25 mouse cellular contexts compared by ENCODE assay signal in the genomic region with DNA sequence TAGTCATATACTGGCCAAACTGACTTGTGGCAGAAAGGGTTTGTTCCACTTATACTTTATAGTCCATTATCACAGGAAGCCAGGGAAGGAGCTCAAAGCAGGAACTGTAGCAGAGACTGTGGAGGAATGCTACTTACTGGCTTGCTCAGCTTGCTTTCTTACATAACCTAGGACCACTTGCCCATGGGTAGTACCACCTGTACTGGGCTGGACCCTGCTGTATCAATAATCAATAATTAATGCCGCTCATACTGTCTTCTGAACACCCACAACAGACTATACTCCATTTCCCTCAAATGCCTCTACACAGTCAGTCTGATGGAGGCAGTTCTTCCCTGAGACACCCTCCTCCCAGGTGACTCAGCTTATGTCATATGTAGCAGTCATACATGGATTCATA. TPM values are rescaled to one million over a fixed set of nuclear protein-coding genes. Genes with fewer than 3 reads are reported as not detected.
A peak's percentile ranks its signal among the peaks of the same experiment; 100 is the strongest.
DNase-seq lines count a peak whose midpoint lies in the region; ATAC-seq lines count a peak whose summit lies in the region.
"Had no signal": no experiment of that assay in that cellular context is flagged by ENCODE, and none has a peak within 500 bp of the region (broad histone marks: within the 10 kb centered on the region; RNA-seq: fewer than 3 reads in every experiment).

No protein-coding gene starts in this region.

- WGBS in forebrain, embryonic 13.5 days: 96% methylated on average over 1 of the region's 1 CpGs
- 92% methylated on average over 1 of the region's 1 CpGs for WGBS in forebrain, embryonic 11.5 days
- 100% methylated on average over 1 of the region's 1 CpGs for whole genome bisulfite sequencing in hindbrain, embryonic 16.5 days
- WGBS in hindbrain, embryonic 14.5 days: 96% methylated on average over 1 of the region's 1 CpGs
- WGBS in neural tube, embryonic 13.5 days: 97% methylated on average over 1 of the region's 1 CpGs

- no peak overlapping the region for H3K4me3 ChIP-seq in forebrain, embryonic 13.5 days
- H3K4me3 ChIP-seq in forebrain, embryonic 11.5 days (ENCODE audit: low read depth, low read length): no peak overlapping the region
- no peak overlapping the region for H3K4me3 ChIP-seq in hindbrain, embryonic 16.5 days (ENCODE audit: low read length)
- no peak overlapping the region for H3K4me3 ChIP-seq in hindbrain, embryonic 14.5 days (replicated peaks; ENCODE audit: low read length)
- no peak overlapping the region for H3K4me3 ChIP-seq in neural tube, embryonic 13.5 days
- H3K4me3 ChIP-seq: embryonic facial prominence, embryonic 13.5 days; embryonic facial prominence, embryonic 15.5 days; erythroblast, embryonic 14.5 days; forebrain, embryonic 10.5 days had no signal

- no peak overlapping the region for H3K4me2 ChIP-seq in forebrain, embryonic 13.5 days
- H3K4me2 ChIP-seq in forebrain, embryonic 11.5 days (ENCODE audit: low read depth, low read length, severe bottlenecking): no peak overlapping the region
- no peak overlapping the region for H3K4me2 ChIP-seq in hindbrain, embryonic 16.5 days (ENCODE audit: low read length)
- no peak overlapping the region for H3K4me2 ChIP-seq in hindbrain, embryonic 14.5 days (replicated peaks)
- H3K4me2 ChIP-seq in neural tube, embryonic 13.5 days: no peak overlapping the region
- H3K4me2 ChIP-seq: embryonic facial prominence, embryonic 13.5 days; embryonic facial prominence, embryonic 15.5 days had no signal

- DNase-seq in forebrain, embryonic 11.5 days (ENCODE audit: low spot score): no peak
- DNase-seq in hindbrain, embryonic 14.5 days (ENCODE audit: low spot score): no peak
- no peak for DNase-seq in neural tube, embryonic 10.5 days (ENCODE audit: extremely low spot score, low spot score)
- DNase-seq in retina, embryonic 14.5 days (ENCODE audit: low spot score): no peak
- DNase-seq: adrenal gland, adult 2 months; adrenal gland, postnatal 10 days; adrenal gland, postnatal 25 days; B cell, adult 2 months; cerebellum, adult 11 months; cerebellum, adult 18-20 months; cerebellum, adult 8-10 months; cerebellum, adult 9-11 months; cerebellum, postnatal 14 days; cerebellum, postnatal 36 days; embryo, embryonic 11 days had no signal

- ATAC-seq in forebrain, embryonic 13.5 days: 0 out of 2 replicates have a peak, but pooled peaks have one; percentile 24
- ATAC-seq in forebrain, embryonic 11.5 days (replicated peaks; ENCODE audit: low FRiP score): no peak
- ATAC-seq in hindbrain, embryonic 16.5 days: peak; percentile 45; the same call in 1 of the 2 replicates
- no peak for ATAC-seq in hindbrain, embryonic 14.5 days (ENCODE audit: low FRiP score)
- ATAC-seq in neural tube, embryonic 13.5 days (ENCODE audit: low read depth): peak; percentile 56; the same call in 1 of the 2 replicates
- peak; percentile 6 for ATAC-seq in CD4-positive, CD25-positive, alpha-beta regulatory T cell, adult 4 months
- ATAC-seq: forebrain, embryonic 14.5 days; forebrain, embryonic 16.5 days had no signal

- H3K9ac ChIP-seq in forebrain, embryonic 13.5 days: no peak overlapping the region
- H3K9ac ChIP-seq in forebrain, embryonic 11.5 days (ENCODE audit: low read length): no peak overlapping the region
- no peak overlapping the region for H3K9ac ChIP-seq in hindbrain, embryonic 16.5 days (ENCODE audit: low read depth, low read length)
- H3K9ac ChIP-seq in hindbrain, embryonic 14.5 days: no peak overlapping the region
- H3K9ac ChIP-seq in neural tube, embryonic 13.5 days: no peak overlapping the region
- H3K9ac ChIP-seq: embryonic facial prominence, embryonic 13.5 days; embryonic facial prominence, embryonic 15.5 days had no signal

- H3K27me3 ChIP-seq in forebrain, embryonic 13.5 days: no peaks in the 10 kb centered on the region
- no peaks in the 10 kb centered on the region for H3K27me3 ChIP-seq in forebrain, embryonic 11.5 days (ENCODE audit: control insufficient read depth, insufficient read depth, low read length)
- no peaks in the 10 kb centered on the region for H3K27me3 ChIP-seq in hindbrain, embryonic 16.5 days (replicated peaks; ENCODE audit: control insufficient read depth, insufficient read depth, low read length)
- no peaks in the 10 kb centered on the region for H3K27me3 ChIP-seq in hindbrain, embryonic 14.5 days (ENCODE audit: control insufficient read depth, insufficient read depth, low read length)
- no peaks in the 10 kb centered on the region for H3K27me3 ChIP-seq in neural tube, embryonic 13.5 days
- H3K27me3 ChIP-seq: embryonic facial prominence, embryonic 13.5 days; embryonic facial prominence, embryonic 15.5 days had no signal

- peaks cover 56% of the 10 kb centered on the region for H3K36me3 ChIP-seq in forebrain, embryonic 13.5 days (ENCODE audit: poor library complexity, severe bottlenecking)
- peaks cover 4% of the 10 kb centered on the region; the same call in 1 of the 2 replicates for H3K36me3 ChIP-seq in forebrain, embryonic 11.5 days (ENCODE audit: control insufficient read depth, insufficient read depth, low read length)
- peaks cover 11% of the 10 kb centered on the region; the same call in 1 of the 2 replicates for H3K36me3 ChIP-seq in hindbrain, embryonic 16.5 days (ENCODE audit: control insufficient read depth, insufficient read depth, low read length)
- H3K36me3 ChIP-seq in hindbrain, embryonic 14.5 days (replicated peaks; ENCODE audit: control insufficient read depth, insufficient read depth): peaks cover 58% of the 10 kb centered on the region
- peaks cover 49% of the 10 kb centered on the region for H3K36me3 ChIP-seq in neural tube, embryonic 13.5 days

- H3K9me3 ChIP-seq in forebrain, embryonic 13.5 days (replicated peaks): no peaks in the 10 kb centered on the region
- H3K9me3 ChIP-seq in forebrain, embryonic 11.5 days (ENCODE audit: control insufficient read depth, low read length): no peaks in the 10 kb centered on the region
- no peaks in the 10 kb centered on the region for H3K9me3 ChIP-seq in hindbrain, embryonic 16.5 days (ENCODE audit: control insufficient read depth, low read length)
- H3K9me3 ChIP-seq in hindbrain, embryonic 14.5 days (ENCODE audit: control insufficient read depth, low read length): no peaks in the 10 kb centered on the region
- no peaks in the 10 kb centered on the region for H3K9me3 ChIP-seq in neural tube, embryonic 13.5 days
- H3K9me3 ChIP-seq: embryonic facial prominence, embryonic 13.5 days; embryonic facial prominence, embryonic 15.5 days; forebrain, embryonic 10.5 days had no signal

- no peaks in the 10 kb centered on the region for H3K4me1 ChIP-seq in forebrain, embryonic 13.5 days
- H3K4me1 ChIP-seq in forebrain, embryonic 11.5 days (replicated peaks; ENCODE audit: control insufficient read depth, insufficient read depth, low read length): no peaks in the 10 kb centered on the region
- no peaks in the 10 kb centered on the region for H3K4me1 ChIP-seq in hindbrain, embryonic 16.5 days (ENCODE audit: control insufficient read depth, insufficient read depth, low read depth, low read length)
- no peaks in the 10 kb centered on the region for H3K4me1 ChIP-seq in hindbrain, embryonic 14.5 days (replicated peaks; ENCODE audit: control insufficient read depth, insufficient read depth, low read length)
- H3K4me1 ChIP-seq in neural tube, embryonic 13.5 days (replicated peaks): 0 out of 2 replicates have a peak, but pooled peaks cover 4% of the 10 kb centered on the region
- H3K4me1 ChIP-seq: embryonic facial prominence, embryonic 13.5 days; embryonic facial prominence, embryonic 15.5 days; forebrain, embryonic 10.5 days had no signal

- no peak overlapping the region for H3K27ac ChIP-seq in forebrain, embryonic 13.5 days
- H3K27ac ChIP-seq in forebrain, embryonic 11.5 days (ENCODE audit: low read depth, low read length): no peak overlapping the region
- no peak overlapping the region for H3K27ac ChIP-seq in hindbrain, embryonic 16.5 days (ENCODE audit: low read depth, low read length)
- no peak overlapping the region for H3K27ac ChIP-seq in hindbrain, embryonic 14.5 days
- H3K27ac ChIP-seq in neural tube, embryonic 13.5 days (replicated peaks): no peak overlapping the region
- H3K27ac ChIP-seq: embryonic facial prominence, embryonic 13.5 days; embryonic facial prominence, embryonic 15.5 days; forebrain, embryonic 10.5 days had no signal

RNA-seq across cellular contexts. Expression of a gene that starts 48.4 kb away (rescaled TPM):
- polyA plus RNA-seq in forebrain, embryonic 13.5 days (2015; fragmentation: Nextera tagmentation; extraction: Ambion mirVana): 99.0 and 106 TPM in 2 replicates
- polyA plus RNA-seq in forebrain, embryonic 11.5 days (2014; fragmentation: Nextera tagmentation; extraction: Ambion mirVana): 91.6 and 96.9 TPM in 2 replicates
- polyA plus RNA-seq in hindbrain, embryonic 16.5 days (2015; fragmentation: Nextera tagmentation; extraction: Ambion mirVana): 51.8 and 55.7 TPM in 2 replicates
- polyA plus RNA-seq in hindbrain, embryonic 14.5 days (2014; fragmentation: Nextera tagmentation; extraction: Ambion mirVana): 82.6 and 85.0 TPM in 2 replicates
- 87.1 and 89.6 TPM in 2 replicates for polyA plus RNA-seq in neural tube, embryonic 13.5 days (2015; fragmentation: Nextera tagmentation; extraction: Ambion mirVana)
- 10 to 100 TPM; 72.2 to 96.4 TPM for polyA plus RNA-seq in CD4-positive, CD25-positive, alpha-beta regulatory T cell, adult 4 months (2017; shearing (Covaris generic))

Comparison
In these comparisons a context has a peak if more than half of its experiments do, and no peak if none do; other contexts are left out.
1. ATAC-seq: peak in forebrain, embryonic 13.5 days (single experiment), hindbrain, embryonic 16.5 days (single experiment), neural tube, embryonic 13.5 days (single experiment) and CD4-positive, CD25-positive, alpha-beta regulatory T cell, adult 4 months (single experiment); none in forebrain, embryonic 11.5 days (single experiment) and hindbrain, embryonic 14.5 days (single experiment).